Mouse (Mus musculus) hindbrain, embryonic 13.5 days (tissue): ENCODE data around the gene Setd1b. TPM values are rescaled to one million over a fixed set of nuclear protein-coding genes. Genes with fewer than 3 reads are reported as not detected.

Source experiments
- ATAC-seq: fragments of 200-750 bp; cut with Nextera tagmentation; 2 replicates; pipeline ENCODE4 v1.8.0; 2017; ENCODE audit warnings: moderate TSS enrichment; ENCODE audit not compliant: low FRiP score
- H3K27ac ChIP-seq: fragments of 300-500 bp; sonication (generic); 2 replicates; pipeline ENCODE4 v1.5.1; 2015; ENCODE audit warnings: inconsistent platforms, mild to moderate bottlenecking, moderate library complexity
- H3K27me3 ChIP-seq: fragments of 300-500 bp; sonication (generic); 2 replicates; pipeline ENCODE4 v1.6.1; 2015; ENCODE audit warnings: mild to moderate bottlenecking, inconsistent platforms
- H3K36me3 ChIP-seq: fragments of 300-500 bp; sonication (generic); 2 replicates; pipeline ENCODE4 v1.6.1; 2015; ENCODE audit warnings: mild to moderate bottlenecking, inconsistent platforms
- H3K4me1 ChIP-seq: fragments of 300-500 bp; sonication (generic); replicated peaks from 2 replicates; pipeline ENCODE4 v1.6.1; 2015; ENCODE audit warnings: inconsistent platforms
- H3K4me2 ChIP-seq: fragments of 300-500 bp; sonication (generic); 2 replicates; pipeline ENCODE4 v1.6.1; 2015; ENCODE audit warnings: inconsistent platforms, mild to moderate bottlenecking, moderate library complexity
- H3K4me3 ChIP-seq: fragments of 300-500 bp; sonication (generic); 2 replicates; pipeline ENCODE4 v1.5.1; 2015; ENCODE audit warnings: mild to moderate bottlenecking, inconsistent platforms
- H3K9ac ChIP-seq: fragments of 300-500 bp; sonication (generic); 2 replicates; pipeline ENCODE4 v1.6.1; 2015; ENCODE audit warnings: mild to moderate bottlenecking, inconsistent platforms
- H3K9me3 ChIP-seq: fragments of 300-500 bp; sonication (generic); 2 replicates; pipeline ENCODE4 v1.6.1; 2016; ENCODE audit warnings: inconsistent platforms
- WGBS: fragments of 180-500 bp; shearing (Covaris S2); methylation state at CpG from one replicate; pipeline ENCODE4 v1.1.7; 2015; 5-methylcytosine and 5-hydroxymethylcytosine counted together
- polyA plus RNA-seq: library from polyadenylated mRNA; unstranded; fragments of >200 nt; fragmentation: Nextera tagmentation; extraction: Ambion mirVana; gene quantifications from 2 replicates; pipeline ENCODE4 v1.2.1, GENCODE M21; 2015

Gene Setd1b
- polyA plus RNA-seq, 1 experiment from 2014 or later, result 13.1 TPM

DNA sequence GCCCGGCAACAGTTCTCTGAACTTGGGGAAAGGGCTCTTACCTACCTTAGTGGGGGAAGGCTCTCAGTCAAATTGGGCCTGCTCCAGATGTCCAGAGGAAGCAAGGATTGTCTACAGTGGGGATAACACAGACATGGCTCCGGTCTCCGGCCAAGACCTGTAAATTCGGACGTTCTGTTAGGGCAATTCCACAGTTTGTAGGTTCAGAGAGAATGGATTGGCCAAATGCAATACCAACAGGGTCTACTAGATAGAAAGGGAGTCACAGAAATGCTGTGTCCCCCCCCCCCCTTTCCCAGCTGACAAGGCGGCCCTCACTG is 4.1 kb upstream of the Setd1b start:
- Histone ChIP-seq H3K4me3 (peak overlapping the region; percentile 76), H3K4me2 (peak overlapping the region; percentile 100), H3K9ac (peak overlapping the region; percentile 100), H3K9me3 (no peaks in the 10 kb centered on the region), H3K4me1 (peaks cover 54% of the 10 kb centered on the region), H3K36me3 (peaks cover 22% of the 10 kb centered on the region), H3K27ac (peak overlapping the region; percentile 100), H3K27me3 (no peaks in the 10 kb centered on the region)
- 2% methylated on average over 6 of the region's 6 CpGs for WGBS
- no peak for ATAC-seq

DNA sequence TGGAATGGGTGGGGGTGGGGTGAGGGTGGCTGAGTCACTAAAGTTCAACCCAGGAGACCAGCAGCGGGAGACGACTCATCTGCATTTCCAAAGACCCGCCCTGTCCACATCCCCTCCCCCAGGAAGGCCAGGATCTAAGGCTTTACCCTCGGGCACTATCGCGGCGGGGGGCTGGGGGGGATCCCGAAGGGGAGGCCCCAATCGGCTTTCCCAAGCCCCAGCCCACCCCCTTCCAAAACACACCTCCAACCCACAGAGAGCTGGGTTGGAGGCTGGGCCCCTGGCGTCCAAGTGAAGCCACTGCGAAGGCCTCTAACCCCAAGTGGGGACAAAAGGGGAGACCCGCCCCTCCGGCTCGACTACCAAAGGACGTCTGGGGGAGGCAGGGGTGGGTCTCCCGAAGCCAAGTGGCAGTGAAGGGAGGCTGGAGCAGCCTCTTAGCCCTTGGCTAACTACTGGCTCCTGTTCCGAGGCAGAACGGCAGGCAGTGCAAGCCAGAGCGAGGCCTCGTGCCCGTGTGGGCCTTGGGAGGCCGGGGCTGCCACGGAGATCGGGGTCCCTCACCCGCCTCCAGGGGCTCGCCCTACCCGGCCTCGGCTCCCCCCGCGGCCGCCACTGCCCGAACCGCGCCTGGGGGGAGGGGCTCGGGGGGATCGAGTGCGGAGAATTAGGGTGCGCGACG is 3.6 kb upstream of the Setd1b start:
- under 1% methylated on average over 34 of the region's 40 CpGs for WGBS
- Histone ChIP-seq H3K9ac (peak overlapping the region; percentile 100), H3K4me3 (peak overlapping the region; percentile 76), H3K9me3 (no peaks in the 10 kb centered on the region), H3K36me3 (peaks cover 18% of the 10 kb centered on the region), H3K27me3 (no peaks in the 10 kb centered on the region), H3K4me1 (peaks cover 52% of the 10 kb centered on the region), H3K4me2 (peak overlapping the region; percentile 100), H3K27ac (peak overlapping the region; percentile 100)
- peak; percentile 4; the same call in 1 of the 2 replicates for ATAC-seq

DNA sequence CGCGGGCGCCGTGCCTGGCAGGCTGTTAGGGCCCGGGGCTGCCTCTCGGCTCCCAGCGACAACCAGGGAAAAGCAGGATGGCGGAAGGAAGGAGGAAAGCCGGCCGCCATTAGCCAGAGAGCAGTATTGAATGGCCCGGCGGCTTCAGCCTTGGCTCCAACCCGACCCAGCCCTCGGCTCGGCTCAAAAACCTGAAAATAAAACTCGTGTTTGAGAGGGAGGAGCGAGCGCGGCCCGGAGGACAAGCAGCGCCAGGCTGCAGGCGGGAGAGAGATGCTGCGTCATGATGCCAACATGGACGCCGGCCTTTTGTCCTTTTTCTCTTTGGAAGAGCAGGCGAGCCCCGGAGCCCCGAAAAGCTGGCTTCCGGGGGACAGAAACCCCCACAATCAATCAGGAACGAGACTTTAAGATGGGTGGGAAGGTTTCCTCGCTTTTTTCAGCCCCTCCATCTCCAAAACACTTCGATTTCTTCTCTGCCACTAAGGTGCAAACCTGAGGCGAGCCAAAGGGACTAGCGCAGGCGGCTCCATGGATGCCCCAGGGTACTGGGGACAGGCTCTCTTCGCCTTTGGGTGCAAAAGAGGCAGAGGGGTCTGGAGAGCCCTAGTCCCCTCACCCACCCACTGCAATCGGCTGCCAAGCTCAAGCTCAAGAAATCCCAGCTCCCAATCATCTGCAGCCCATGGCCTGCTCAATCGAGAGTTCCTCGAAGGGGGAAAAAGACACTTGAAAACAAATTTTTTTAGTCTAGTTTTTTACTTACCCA is 2.9 kb upstream of the Setd1b start:
- Histone ChIP-seq H3K4me1 (peaks cover 51% of the 10 kb centered on the region), H3K4me2 (peak overlapping the region; percentile 100), H3K36me3 (peaks cover 12% of the 10 kb centered on the region), H3K27ac (peak overlapping the region; percentile 100), H3K9ac (peak overlapping the region; percentile 100), H3K4me3 (peak overlapping the region; percentile 76), H3K9me3 (no peaks in the 10 kb centered on the region), H3K27me3 (no peaks in the 10 kb centered on the region)
- WGBS, result under 1% methylated on average over 38 of the region's 39 CpGs
- ATAC-seq, result no peak

DNA sequence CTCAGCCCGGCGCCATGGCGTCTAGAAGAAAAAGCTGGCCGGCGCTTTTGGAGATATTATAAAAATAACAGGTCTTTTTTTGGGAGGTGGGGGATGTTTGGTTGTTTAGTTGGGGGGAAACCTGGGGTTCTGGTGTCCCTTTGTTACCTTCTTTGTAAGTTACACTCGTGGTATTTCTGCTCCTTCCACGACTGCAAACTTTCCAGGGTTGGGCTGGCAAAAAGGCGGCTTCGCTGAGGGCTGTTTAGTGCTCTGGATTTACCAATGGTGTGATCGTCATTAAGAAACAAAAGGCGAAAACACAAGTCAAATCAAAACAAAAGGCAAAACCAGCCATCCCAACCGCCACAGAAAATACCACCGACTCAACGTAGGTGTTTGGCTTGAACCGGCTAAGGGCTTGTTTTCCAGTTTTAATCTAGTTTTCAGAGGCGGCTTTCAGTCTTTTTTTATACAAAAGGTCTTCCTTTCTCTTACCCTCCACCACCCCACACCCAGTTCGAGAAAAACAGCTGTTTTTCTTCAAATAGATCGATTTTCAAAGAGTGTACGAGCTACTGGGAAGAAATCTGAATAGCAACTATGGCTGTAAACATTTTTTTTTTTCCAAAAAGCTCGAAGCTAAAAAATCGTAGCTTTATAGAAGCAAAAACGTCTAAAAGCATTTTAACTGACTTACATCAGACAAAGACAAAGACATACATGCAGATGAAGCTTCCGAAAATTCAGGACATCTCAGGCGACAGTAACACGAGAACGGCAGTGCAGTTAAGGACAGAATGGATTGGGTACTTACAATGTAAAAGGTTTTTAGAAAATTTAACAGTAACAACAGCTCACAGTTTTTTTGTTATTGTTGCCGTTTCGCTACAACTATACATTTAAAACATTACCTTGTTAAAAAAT is 2.0 kb upstream of the Setd1b start:
- H3K4me2 ChIP-seq, result peak overlapping the region; percentile 100
- H3K9ac ChIP-seq, result peak overlapping the region; percentile 100
- H3K27me3 ChIP-seq, result no peaks in the 10 kb centered on the region
- no peaks in the 10 kb centered on the region for H3K9me3 ChIP-seq
- peaks cover 4% of the 10 kb centered on the region; the same call in 1 of the 2 replicates for H3K36me3 ChIP-seq
- no peak for ATAC-seq
- peak overlapping the region; percentile 76 for H3K4me3 ChIP-seq
- peak overlapping the region; percentile 100 for H3K27ac ChIP-seq
- WGBS, result under 1% methylated on average over 28 of the region's 28 CpGs
- peaks cover 51% of the 10 kb centered on the region for H3K4me1 ChIP-seq

DNA sequence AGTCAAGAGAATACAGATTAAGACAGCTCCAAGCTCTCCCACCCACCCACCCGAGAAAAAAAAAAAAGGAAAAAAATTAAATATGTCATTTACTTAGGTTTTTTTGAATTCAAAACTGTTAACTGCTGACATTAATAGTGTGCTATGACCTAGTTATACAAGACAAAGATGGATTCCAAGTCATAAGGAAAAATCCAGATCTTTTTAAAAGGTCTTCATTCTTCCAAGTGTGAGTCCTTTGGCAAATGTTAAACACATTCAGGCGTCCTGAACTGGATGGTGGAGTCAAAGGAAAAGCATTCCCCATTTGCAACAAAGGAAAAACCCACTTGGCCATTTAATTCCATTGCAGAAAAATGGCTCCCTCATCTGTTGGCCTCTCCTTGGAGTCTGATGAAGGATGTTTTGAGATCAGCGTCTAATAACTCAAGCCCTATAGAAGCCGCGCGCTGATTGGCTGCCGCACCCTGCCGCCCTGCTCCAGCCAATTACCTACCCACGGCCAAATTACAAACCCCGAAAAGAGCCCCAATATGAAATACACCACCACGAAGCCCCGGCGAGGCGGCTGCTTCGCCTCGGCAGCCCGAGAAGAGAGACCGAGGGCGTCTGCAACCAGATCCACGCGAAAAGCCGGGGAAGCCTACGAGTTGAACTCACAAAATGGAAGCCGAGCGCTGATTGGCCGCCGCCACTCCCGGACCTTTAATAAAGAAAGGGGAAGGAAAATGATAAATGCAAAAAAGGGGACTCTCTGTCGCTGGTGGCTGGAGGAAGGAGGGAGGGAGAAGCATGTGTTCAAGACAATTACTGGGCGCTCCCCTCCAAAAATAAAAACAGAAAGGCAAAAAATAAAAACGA is 1.1 kb upstream of the Setd1b start:
- no peaks in the 10 kb centered on the region for H3K9me3 ChIP-seq
- peak overlapping the region; percentile 100 for H3K27ac ChIP-seq
- H3K9ac ChIP-seq, result peak overlapping the region; percentile 100
- H3K4me1 ChIP-seq, result peaks cover 51% of the 10 kb centered on the region
- peak overlapping the region; percentile 100 for H3K4me2 ChIP-seq
- WGBS, result 1% methylated on average over 31 of the region's 31 CpGs
- H3K36me3 ChIP-seq, result no peaks in the 10 kb centered on the region
- no peaks in the 10 kb centered on the region for H3K27me3 ChIP-seq
- peak; percentile 64 for ATAC-seq
- peak overlapping the region; percentile 76 for H3K4me3 ChIP-seq

DNA sequence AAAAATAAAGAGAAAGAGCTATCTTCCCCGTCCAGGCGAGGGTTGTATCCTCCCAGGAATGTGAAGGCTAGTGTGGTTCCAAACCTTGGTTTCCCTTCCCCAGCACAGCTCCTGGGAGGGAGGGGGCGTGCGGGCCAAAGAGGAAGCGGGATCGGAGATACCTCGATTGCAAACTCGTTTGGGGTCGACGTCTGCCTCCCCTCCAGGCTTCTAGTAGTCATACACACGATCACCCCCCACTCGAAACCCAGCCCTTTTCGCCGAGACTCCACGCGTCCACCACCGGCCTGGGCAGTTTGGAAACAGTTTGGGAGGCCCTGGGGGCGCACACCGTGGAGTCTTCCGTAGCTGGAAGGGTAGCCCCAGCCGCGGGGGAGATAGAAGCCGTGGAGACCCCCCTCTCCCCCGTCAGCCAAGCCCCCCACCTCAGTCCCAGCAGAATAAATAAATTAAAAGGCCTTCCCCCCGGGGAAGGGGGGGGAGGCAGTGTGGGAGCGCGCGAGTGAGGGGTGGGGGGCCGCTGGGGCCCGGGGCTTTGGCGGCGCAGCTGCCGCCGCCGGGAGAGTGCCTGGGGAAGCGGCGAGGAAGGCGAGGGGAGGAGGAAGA is 335 bp upstream of the Setd1b start:
- H3K27me3 ChIP-seq, result no peaks in the 10 kb centered on the region
- peak overlapping the region; percentile 100 for H3K4me2 ChIP-seq
- WGBS, result under 1% methylated on average over 34 of the region's 38 CpGs
- peak overlapping the region; percentile 100 for H3K9ac ChIP-seq
- no peaks in the 10 kb centered on the region for H3K9me3 ChIP-seq
- H3K4me3 ChIP-seq, result peak overlapping the region; percentile 76
- peak overlapping the region; percentile 100 for H3K27ac ChIP-seq
- peaks cover 5% of the 10 kb centered on the region for H3K36me3 ChIP-seq
- peak; percentile 44; the same call in 1 of the 2 replicates for ATAC-seq
- peaks cover 51% of the 10 kb centered on the region for H3K4me1 ChIP-seq

DNA sequence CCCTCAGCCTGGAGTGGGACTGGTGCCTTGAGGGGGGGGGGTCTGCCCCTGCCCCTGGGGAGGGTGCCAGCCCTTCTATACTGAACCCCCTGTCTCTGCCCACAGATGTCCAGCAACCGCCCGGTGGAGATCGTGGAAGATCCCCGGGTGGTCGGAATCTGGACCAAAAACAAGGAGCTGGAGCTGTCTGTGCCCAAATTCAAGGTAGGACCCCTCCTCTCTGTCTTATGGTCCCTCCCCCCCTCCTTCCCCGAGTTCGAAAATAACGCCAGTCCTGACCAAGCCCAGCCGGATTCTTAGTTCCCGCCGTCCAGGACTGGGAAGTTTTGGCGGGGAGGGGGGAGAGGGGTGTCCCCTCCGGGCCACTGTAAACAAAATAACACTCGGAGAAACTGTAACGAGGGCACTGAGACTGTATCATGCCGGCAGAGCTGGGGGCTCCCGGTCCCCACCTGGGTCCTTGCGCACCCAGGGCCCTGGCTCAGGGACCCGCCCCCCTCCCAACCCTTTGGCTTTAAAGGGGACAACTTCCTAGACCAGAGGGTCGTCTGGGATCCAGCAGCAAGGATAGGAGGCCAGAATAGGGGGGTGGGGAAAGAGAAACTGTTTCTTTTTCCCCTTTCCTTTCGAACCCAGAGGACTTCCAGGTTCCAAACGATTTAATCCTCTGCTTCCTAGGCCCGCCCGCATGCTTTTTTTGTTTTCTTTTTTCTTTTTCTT is 1.4 kb downstream of the Setd1b start:
- peak overlapping the region; percentile 76 for H3K4me3 ChIP-seq
- H3K4me1 ChIP-seq, result peaks cover 53% of the 10 kb centered on the region
- H3K9me3 ChIP-seq, result no peaks in the 10 kb centered on the region
- WGBS, result under 1% methylated on average over 18 of the region's 24 CpGs
- peak overlapping the region; percentile 100 for H3K27ac ChIP-seq
- peaks cover 23% of the 10 kb centered on the region for H3K36me3 ChIP-seq
- H3K27me3 ChIP-seq, result no peaks in the 10 kb centered on the region
- no peak for ATAC-seq
- peak overlapping the region; percentile 100 for H3K9ac ChIP-seq
- H3K4me2 ChIP-seq, result peak overlapping the region; percentile 100

DNA sequence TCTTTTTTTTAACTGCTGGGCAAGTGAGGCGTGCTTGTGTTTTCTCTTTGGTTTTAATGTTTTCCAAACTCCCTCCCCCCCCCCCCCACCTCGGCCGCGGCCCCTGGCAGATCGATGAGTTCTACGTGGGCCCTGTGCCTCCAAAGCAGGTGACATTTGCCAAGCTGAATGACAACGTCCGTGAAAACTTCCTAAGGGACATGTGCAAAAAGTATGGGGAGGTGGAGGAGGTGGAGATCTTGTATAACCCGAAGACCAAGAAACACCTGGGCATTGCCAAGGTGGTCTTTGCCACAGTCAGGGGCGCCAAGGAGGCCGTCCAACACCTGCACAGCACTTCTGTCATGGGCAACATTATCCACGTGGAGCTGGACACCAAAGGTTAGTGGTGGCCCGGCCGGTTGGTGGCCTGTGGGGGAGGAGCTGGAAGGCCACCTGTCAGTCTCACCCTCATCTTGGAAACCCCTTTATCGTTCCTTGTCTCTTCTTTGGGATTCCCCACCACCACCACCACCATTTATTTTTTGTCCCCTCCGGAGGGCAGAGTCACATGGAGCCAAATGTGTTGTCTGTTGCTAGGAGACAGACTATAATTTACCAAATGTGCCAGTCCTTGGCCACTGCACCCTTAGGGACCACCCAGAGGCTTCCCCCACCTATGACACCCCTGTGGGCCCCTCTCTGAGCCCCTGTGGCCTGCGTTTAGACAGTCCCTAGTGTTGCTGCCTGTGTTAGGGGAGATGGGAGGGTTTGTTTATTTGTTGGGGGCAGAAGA is 2.2 kb downstream of the Setd1b start:
- no peak for ATAC-seq
- peak overlapping the region; percentile 100 for H3K4me2 ChIP-seq
- H3K27me3 ChIP-seq, result no peaks in the 10 kb centered on the region
- H3K4me1 ChIP-seq, result peaks cover 60% of the 10 kb centered on the region
- WGBS, result 5% methylated on average over 17 of the region's 17 CpGs
- H3K36me3 ChIP-seq, result peaks cover 30% of the 10 kb centered on the region
- peak overlapping the region; percentile 100 for H3K9ac ChIP-seq
- no peaks in the 10 kb centered on the region for H3K9me3 ChIP-seq
- H3K27ac ChIP-seq, result peak overlapping the region; percentile 100
- H3K4me3 ChIP-seq, result peak overlapping the region; percentile 76

DNA sequence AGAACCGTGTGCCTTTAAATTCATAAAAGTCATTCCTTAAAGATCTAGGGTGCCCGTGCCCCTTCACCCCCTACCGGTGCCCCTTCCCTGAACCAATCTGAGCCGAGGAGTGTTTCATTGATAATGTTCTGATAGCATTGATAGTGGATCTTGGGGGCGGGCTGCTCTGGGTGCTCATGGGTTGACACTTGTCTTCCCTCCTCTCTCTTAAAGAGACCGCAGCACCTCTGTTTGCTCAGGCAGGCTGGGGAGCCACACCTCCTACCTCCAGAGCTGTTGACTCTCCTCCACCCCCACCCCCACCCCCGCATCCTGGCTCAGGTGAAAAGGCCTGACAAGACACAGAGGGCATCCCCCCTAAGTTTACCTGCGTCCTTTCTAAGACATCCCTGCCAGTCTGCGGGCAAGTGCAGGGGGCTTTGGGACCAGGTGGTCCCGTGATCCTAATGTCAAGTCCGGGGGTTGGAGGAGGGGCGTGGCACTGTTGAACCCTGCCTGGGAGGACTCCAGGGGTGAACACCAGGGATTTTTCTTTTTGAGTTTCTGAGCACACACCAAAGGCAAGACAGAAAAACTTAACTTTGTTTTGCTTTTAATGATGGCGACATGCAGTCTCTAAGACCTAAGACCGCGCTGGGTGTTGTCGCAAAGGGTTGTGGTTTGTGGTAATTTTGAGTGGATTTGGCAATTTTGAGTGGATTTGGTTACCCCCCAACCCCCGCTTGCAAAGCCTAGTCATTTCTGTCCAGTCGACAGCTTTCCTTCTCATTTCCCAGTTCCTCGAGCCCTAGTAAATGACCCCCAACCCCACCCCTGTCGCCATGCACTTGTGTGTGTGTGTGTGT is 3.0 kb downstream of the Setd1b start:
- Histone ChIP-seq H3K4me2 (peak overlapping the region; percentile 100), H3K9ac (peak overlapping the region; percentile 100), H3K4me1 (peaks cover 68% of the 10 kb centered on the region), H3K9me3 (no peaks in the 10 kb centered on the region), H3K27me3 (no peaks in the 10 kb centered on the region), H3K36me3 (peaks cover 31% of the 10 kb centered on the region), H3K4me3 (peak overlapping the region; percentile 76), H3K27ac (no peak overlapping the region)
- no peak for ATAC-seq
- 36% methylated on average over 20 of the region's 20 CpGs for WGBS
